Mouse (Mus musculus): ENCODE measurements around the gene Arhgef2. TPM values are rescaled to one million over a fixed set of nuclear protein-coding genes. Genes with fewer than 3 reads are reported as not detected.

Arhgef2 gene
- polyA plus RNA-seq, 1 experiment from 2014 or later: 127 TPM

- Histone ChIP-seq H3K9ac (ENCODE audit: low read depth, low read length) (no peak overlapping the region), H3K27ac (ENCODE audit: low read depth, low read length) (no peak overlapping the region), H3K27me3 (ENCODE audit: control insufficient read depth, insufficient read depth, low read length) (no peaks in the 10 kb centered on the region), H3K36me3 (ENCODE audit: control insufficient read depth, insufficient read depth, low read length) (peaks cover 95% of the 10 kb centered on the region), H3K9me3 (ENCODE audit: control insufficient read depth, low read length) (no peaks in the 10 kb centered on the region), H3K4me1 (ENCODE audit: control insufficient read depth, insufficient read depth, low read length) (no peaks in the 10 kb centered on the region), H3K4me3 (ENCODE audit: low read length) (no peak overlapping the region), H3K4me2 (replicated peaks; ENCODE audit: low read depth, low read length) (no peak overlapping the region)
- no peak for ATAC-seq (ENCODE audit: low FRiP score, low TSS enrichment)
- 74% methylated on average over 8 of the region's 8 CpGs for WGBS
These were observed 30.8 kb downstream of the Arhgef2 start for GRCm38 (mm10) chr3:88636555-88636986.

- H3K4me3 ChIP-seq (ENCODE audit: low read length): no peak overlapping the region
- H3K36me3 ChIP-seq (ENCODE audit: control insufficient read depth, insufficient read depth, low read length): peaks cover 95% of the 10 kb centered on the region
- ATAC-seq (ENCODE audit: low FRiP score, low TSS enrichment): no peak
- H3K27ac ChIP-seq (ENCODE audit: low read depth, low read length): no peak overlapping the region
- H3K9ac ChIP-seq (ENCODE audit: low read depth, low read length): no peak overlapping the region
- H3K27me3 ChIP-seq (ENCODE audit: control insufficient read depth, insufficient read depth, low read length): no peaks in the 10 kb centered on the region
- H3K9me3 ChIP-seq (ENCODE audit: control insufficient read depth, low read length): no peaks in the 10 kb centered on the region
- H3K4me2 ChIP-seq (replicated peaks; ENCODE audit: low read depth, low read length): no peak overlapping the region
- no peaks in the 10 kb centered on the region for H3K4me1 ChIP-seq (ENCODE audit: control insufficient read depth, insufficient read depth, low read length)
- 94% methylated on average over 5 of the region's 5 CpGs for WGBS
These were observed 31.4 kb downstream of the Arhgef2 start for GRCm38 (mm10) chr3:88637134-88637533.

GRCm38 (mm10) chr3:88639239-88639638, 33.5 kb downstream of the Arhgef2 start:
- Histone ChIP-seq H3K9ac (ENCODE audit: low read depth, low read length) (no peak overlapping the region), H3K9me3 (ENCODE audit: control insufficient read depth, low read length) (no peaks in the 10 kb centered on the region), H3K4me3 (ENCODE audit: low read length) (no peak overlapping the region), H3K27ac (ENCODE audit: low read depth, low read length) (no peak overlapping the region), H3K36me3 (ENCODE audit: control insufficient read depth, insufficient read depth, low read length) (peaks cover 95% of the 10 kb centered on the region), H3K27me3 (ENCODE audit: control insufficient read depth, insufficient read depth, low read length) (no peaks in the 10 kb centered on the region), H3K4me1 (ENCODE audit: control insufficient read depth, insufficient read depth, low read length) (no peaks in the 10 kb centered on the region), H3K4me2 (replicated peaks; ENCODE audit: low read depth, low read length) (no peak overlapping the region)
- ATAC-seq (ENCODE audit: low FRiP score, low TSS enrichment): no peak
- WGBS: 97% methylated on average over 12 of the region's 12 CpGs

- no peaks in the 10 kb centered on the region for H3K9me3 ChIP-seq (ENCODE audit: control insufficient read depth, low read length)
- no peak overlapping the region for H3K4me3 ChIP-seq (ENCODE audit: low read length)
- 90% methylated on average over 1 of the region's 1 CpGs for WGBS
- no peak overlapping the region for H3K27ac ChIP-seq (ENCODE audit: low read depth, low read length)
- no peak overlapping the region for H3K9ac ChIP-seq (ENCODE audit: low read depth, low read length)
- H3K27me3 ChIP-seq (ENCODE audit: control insufficient read depth, insufficient read depth, low read length): no peaks in the 10 kb centered on the region
- no peaks in the 10 kb centered on the region for H3K4me1 ChIP-seq (ENCODE audit: control insufficient read depth, insufficient read depth, low read length)
- ATAC-seq (ENCODE audit: low FRiP score, low TSS enrichment): no peak
- H3K36me3 ChIP-seq (ENCODE audit: control insufficient read depth, insufficient read depth, low read length): peaks cover 95% of the 10 kb centered on the region
- no peak overlapping the region for H3K4me2 ChIP-seq (replicated peaks; ENCODE audit: low read depth, low read length)
These were observed 34.9 kb downstream of the Arhgef2 start for GRCm38 (mm10) chr3:88640676-88641075.

- no peak overlapping the region for H3K9ac ChIP-seq (ENCODE audit: low read depth, low read length)
- peaks cover 96% of the 10 kb centered on the region for H3K36me3 ChIP-seq (ENCODE audit: control insufficient read depth, insufficient read depth, low read length)
- H3K4me2 ChIP-seq (replicated peaks; ENCODE audit: low read depth, low read length): no peak overlapping the region
- no peaks in the 10 kb centered on the region for H3K4me1 ChIP-seq (ENCODE audit: control insufficient read depth, insufficient read depth, low read length)
- H3K9me3 ChIP-seq (ENCODE audit: control insufficient read depth, low read length): no peaks in the 10 kb centered on the region
- no peak overlapping the region for H3K4me3 ChIP-seq (ENCODE audit: low read length)
- WGBS: 83% methylated on average over 5 of the region's 5 CpGs
- no peaks in the 10 kb centered on the region for H3K27me3 ChIP-seq (ENCODE audit: control insufficient read depth, insufficient read depth, low read length)
- no peak overlapping the region for H3K27ac ChIP-seq (ENCODE audit: low read depth, low read length)
- ATAC-seq (ENCODE audit: low FRiP score, low TSS enrichment): no peak
These were observed 37.3 kb downstream of the Arhgef2 start for GRCm38 (mm10) chr3:88643078-88643477.

GRCm38 (mm10) chr3:88645937-88646336, 40.2 kb downstream of the Arhgef2 start:
- WGBS: 81% methylated on average over 12 of the region's 12 CpGs
- Histone ChIP-seq H3K27me3 (ENCODE audit: control insufficient read depth, insufficient read depth, low read length) (no peaks in the 10 kb centered on the region), H3K27ac (ENCODE audit: low read depth, low read length) (no peak overlapping the region), H3K4me3 (ENCODE audit: low read length) (no peak overlapping the region), H3K9ac (ENCODE audit: low read depth, low read length) (no peak overlapping the region), H3K4me1 (ENCODE audit: control insufficient read depth, insufficient read depth, low read length) (no peaks in the 10 kb centered on the region), H3K4me2 (replicated peaks; ENCODE audit: low read depth, low read length) (no peak overlapping the region), H3K36me3 (ENCODE audit: control insufficient read depth, insufficient read depth, low read length) (peaks cover 75% of the 10 kb centered on the region), H3K9me3 (ENCODE audit: control insufficient read depth, low read length) (no peaks in the 10 kb centered on the region)
- ATAC-seq (ENCODE audit: low FRiP score, low TSS enrichment): no peak

GRCm38 (mm10) chr3:88646426-88646995, 40.7 kb downstream of the Arhgef2 start:
- H3K36me3 ChIP-seq (ENCODE audit: control insufficient read depth, insufficient read depth, low read length): peaks cover 71% of the 10 kb centered on the region
- no peak overlapping the region for H3K27ac ChIP-seq (ENCODE audit: low read depth, low read length)
- no peaks in the 10 kb centered on the region for H3K9me3 ChIP-seq (ENCODE audit: control insufficient read depth, low read length)
- ATAC-seq (ENCODE audit: low FRiP score, low TSS enrichment): no peak
- H3K9ac ChIP-seq (ENCODE audit: low read depth, low read length): no peak overlapping the region
- no peak overlapping the region for H3K4me3 ChIP-seq (ENCODE audit: low read length)
- no peak overlapping the region for H3K4me2 ChIP-seq (replicated peaks; ENCODE audit: low read depth, low read length)
- H3K27me3 ChIP-seq (ENCODE audit: control insufficient read depth, insufficient read depth, low read length): no peaks in the 10 kb centered on the region
- no peaks in the 10 kb centered on the region for H3K4me1 ChIP-seq (ENCODE audit: control insufficient read depth, insufficient read depth, low read length)
- 51% methylated on average over 6 of the region's 6 CpGs for WGBS

GRCm38 (mm10) chr3:88647076-88647475, 41.3 kb downstream of the Arhgef2 start:
- Histone ChIP-seq H3K27me3 (ENCODE audit: control insufficient read depth, insufficient read depth, low read length) (no peaks in the 10 kb centered on the region), H3K9me3 (ENCODE audit: control insufficient read depth, low read length) (no peaks in the 10 kb centered on the region), H3K4me2 (replicated peaks; ENCODE audit: low read depth, low read length) (no peak overlapping the region), H3K4me3 (ENCODE audit: low read length) (no peak overlapping the region), H3K9ac (ENCODE audit: low read depth, low read length) (no peak overlapping the region), H3K27ac (ENCODE audit: low read depth, low read length) (no peak overlapping the region), H3K4me1 (ENCODE audit: control insufficient read depth, insufficient read depth, low read length) (no peaks in the 10 kb centered on the region), H3K36me3 (ENCODE audit: control insufficient read depth, insufficient read depth, low read length) (peaks cover 65% of the 10 kb centered on the region)
- WGBS: 79% methylated on average over 3 of the region's 3 CpGs
- no peak for ATAC-seq (ENCODE audit: low FRiP score, low TSS enrichment)

GRCm38 (mm10) chr3:88647779-88648413, 42.1 kb downstream of the Arhgef2 start:
- H3K4me2 ChIP-seq (replicated peaks; ENCODE audit: low read depth, low read length): no peak overlapping the region

More at GRCm38 (mm10) chr3:88647779-88648413, 42.1 kb downstream of the Arhgef2 start:
- Histone ChIP-seq H3K4me3 (ENCODE audit: low read length) (no peak overlapping the region), H3K9me3 (ENCODE audit: control insufficient read depth, low read length) (no peaks in the 10 kb centered on the region), H3K9ac (ENCODE audit: low read depth, low read length) (no peak overlapping the region), H3K27ac (ENCODE audit: low read depth, low read length) (no peak overlapping the region), H3K36me3 (ENCODE audit: control insufficient read depth, insufficient read depth, low read length) (peaks cover 57% of the 10 kb centered on the region), H3K4me1 (ENCODE audit: control insufficient read depth, insufficient read depth, low read length) (no peaks in the 10 kb centered on the region), H3K27me3 (ENCODE audit: control insufficient read depth, insufficient read depth, low read length) (no peaks in the 10 kb centered on the region)
- 92% methylated on average over 14 of the region's 14 CpGs for WGBS
- no peak for ATAC-seq (ENCODE audit: low FRiP score, low TSS enrichment)

All from kidney, embryonic 14.5 days (tissue).